Mouse (Mus musculus) lung, adult 2 months (tissue): ENCODE measurements around the gene Tenm4.

Experiments used
- CTCF ChIP-seq: fragments of 200-500 bp; IDR thresholded peaks from 2 replicates; pipeline ENCODE4 v1.5.1; 2011; ENCODE audit warnings: mild to moderate bottlenecking, low read length, control low read depth; ENCODE audit not compliant: insufficient read depth
- POLR2A ChIP-seq: fragments of 200-500 bp; IDR thresholded peaks from 2 replicates; pipeline ENCODE4 v1.6.1; 2011; ENCODE audit warnings: low read depth, mild to moderate bottlenecking, control low read depth, low read length, borderline replicate concordance; ENCODE audit errors: extremely low read depth

GRCm38 (mm10) chr7:96748538-96749045 is 577.5 kb downstream of the Tenm4 start:
- no peak for TF ChIP-seq CTCF
- no peak for TF ChIP-seq POLR2A
